Mouse (Mus musculus): Measurements from ENCODE around the gene Ppm1h. TPM values are rescaled to one million over a fixed set of nuclear protein-coding genes. Genes with fewer than 3 reads are reported as not detected.

The Ppm1h gene
- total and polyA plus RNA-seq, 3 experiments = 6.9 to 14.9 TPM; not detected in 1

DNA sequence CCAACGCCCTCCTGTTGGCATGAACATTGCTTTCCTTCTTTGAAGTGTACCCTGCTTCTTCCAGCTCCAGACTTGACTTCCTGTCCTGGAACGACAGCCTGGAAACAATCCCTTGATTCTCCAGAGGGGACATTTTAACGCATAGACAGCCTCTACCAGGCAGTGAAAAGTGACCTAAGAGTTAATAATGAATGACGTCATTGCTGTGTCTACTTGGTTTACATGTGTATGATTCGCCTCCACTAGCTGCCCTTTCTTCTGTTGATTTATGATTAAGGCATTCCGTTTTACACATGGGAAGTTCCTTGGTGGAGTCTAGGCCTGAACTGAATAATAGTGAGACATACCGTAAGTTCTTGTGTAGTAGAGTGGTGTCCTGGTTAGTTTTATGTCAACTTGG is 287.9 kb downstream of the Ppm1h start:
- H3K79me2 ChIP-seq (ENCODE audit: control insufficient read depth, insufficient read depth, low read length, poor library complexity) = no peaks in the 10 kb centered on the region
- no peaks in the 10 kb centered on the region for H3K9me3 ChIP-seq (replicated peaks; ENCODE audit: insufficient read depth, low read length)
- no peak for TF ChIP-seq MAFK (IDR thresholded peaks at IDR 0.05; ENCODE audit: borderline replicate concordance, low read depth, low read length)
- no peak for TF ChIP-seq E2F4 (IDR thresholded peaks at IDR 0.05; ENCODE audit: borderline replicate concordance, low read depth, low read length)
- TF ChIP-seq RCOR1 (IDR thresholded peaks at IDR 0.05; ENCODE audit: low read depth, low read length) = no peak
- no peak for TF ChIP-seq MEF2A (IDR thresholded peaks at IDR 0.05; ENCODE audit: extremely low read depth, insufficient replicate concordance, low read depth, low read length, poor library complexity, severe bottlenecking)
- TF ChIP-seq CHD2 (IDR thresholded peaks at IDR 0.05; ENCODE audit: low read length) = no peak
- no peak for TF ChIP-seq MAZ (IDR thresholded peaks at IDR 0.05; ENCODE audit: low read depth, low read length)
- TF ChIP-seq JUND (IDR thresholded peaks at IDR 0.05; ENCODE audit: low read depth, low read length) = no peak
- TF ChIP-seq GABPA (IDR thresholded peaks at IDR 0.05; ENCODE audit: low read depth, low read length) = no peak
- TF ChIP-seq TAL1 (IDR thresholded peaks at IDR 0.05; ENCODE audit: low read length) = no peak
- no peak for TF ChIP-seq MAX (IDR thresholded peaks at IDR 0.05; ENCODE audit: low read length)
- TF ChIP-seq ELF1 (IDR thresholded peaks at IDR 0.05; ENCODE audit: low read depth, low read length) = no peak
- TF ChIP-seq USF2 (IDR thresholded peaks at IDR 0.05; ENCODE audit: borderline replicate concordance in 1 of 2, insufficient read depth in 1 of 2, low read depth in 1 of 2, low read length in 2 of 2) = no peak
- no peak for TF ChIP-seq SMC3 (IDR thresholded peaks at IDR 0.05; ENCODE audit: low read depth, low read length)
- TF ChIP-seq POLR2A (IDR thresholded peaks at IDR 0.05; ENCODE audit: control insufficient read depth in 1 of 2, insufficient read depth in 1 of 2, low read depth in 1 of 2, low read length in 2 of 2, poor library complexity in 1 of 2) = no peak
- no peak for TF ChIP-seq RAD21 (IDR thresholded peaks at IDR 0.05; ENCODE audit: low read depth, low read length)
- H3K9ac ChIP-seq (ENCODE audit: control insufficient read depth, low read depth, low read length, poor library complexity, severe bottlenecking) = no peak overlapping the region
- DNase-seq (ENCODE audit: low read depth, low spot score) = no peak
- no peaks in the 10 kb centered on the region for H3K27me3 ChIP-seq (ENCODE audit: control insufficient read depth in 1 of 2, insufficient read depth in 2 of 2, low read length in 2 of 2)
- H3K27ac ChIP-seq (ENCODE audit: control insufficient read depth, low read depth, low read length) = no peak overlapping the region
- H3K4me3 ChIP-seq (ENCODE audit: control insufficient read depth in 1 of 2, insufficient read depth in 1 of 2, low read depth in 2 of 2, low read length in 2 of 2) = no peak overlapping the region
- H3K36me3 ChIP-seq (ENCODE audit: control insufficient read depth in 1 of 2, insufficient read depth in 2 of 2, low read length in 2 of 2) = no peaks in the 10 kb centered on the region
- H3K4me1 ChIP-seq (ENCODE audit: control insufficient read depth in 1 of 2, insufficient read depth in 2 of 2, low read length in 2 of 2) = no peaks in the 10 kb centered on the region

DNA sequence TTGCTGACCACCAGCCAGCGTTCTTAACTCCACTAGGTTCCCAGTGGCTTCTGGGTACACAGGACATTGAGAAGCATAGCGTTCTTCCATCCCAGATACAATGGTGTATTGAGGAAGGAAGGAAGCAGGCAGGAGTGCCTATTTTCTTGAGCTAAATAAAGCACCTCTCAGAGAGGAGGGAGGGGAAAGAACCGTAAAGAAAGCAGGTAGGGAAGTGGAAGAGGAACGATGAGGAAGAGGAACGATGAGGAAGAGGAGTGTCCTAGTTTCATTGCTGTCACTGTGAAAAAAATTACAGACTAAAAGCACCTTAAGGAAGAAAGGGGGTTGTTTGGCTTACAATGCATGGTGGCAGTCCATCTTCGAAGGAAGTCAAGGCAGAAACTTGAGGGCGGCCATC is 291.6 kb downstream of the Ppm1h start:
- Histone ChIP-seq H3K4me3 (ENCODE audit: control insufficient read depth in 1 of 2, insufficient read depth in 1 of 2, low read depth in 2 of 2, low read length in 2 of 2) (no peak overlapping the region), H3K9ac (ENCODE audit: control insufficient read depth, low read depth, low read length, poor library complexity, severe bottlenecking) (no peak overlapping the region), H3K79me2 (ENCODE audit: control insufficient read depth, insufficient read depth, low read length, poor library complexity) (no peaks in the 10 kb centered on the region), H3K27ac (ENCODE audit: control insufficient read depth, low read depth, low read length) (no peak overlapping the region), H3K4me1 (ENCODE audit: control insufficient read depth in 1 of 2, insufficient read depth in 2 of 2, low read length in 2 of 2) (no peaks in the 10 kb centered on the region), H3K27me3 (ENCODE audit: control insufficient read depth in 1 of 2, insufficient read depth in 2 of 2, low read length in 2 of 2) (no peaks in the 10 kb centered on the region), H3K36me3 (ENCODE audit: control insufficient read depth in 1 of 2, insufficient read depth in 2 of 2, low read length in 2 of 2) (no peaks in the 10 kb centered on the region), H3K9me3 (replicated peaks; ENCODE audit: insufficient read depth, low read length) (no peaks in the 10 kb centered on the region)
- no peak for DNase-seq (ENCODE audit: low read depth, low spot score)
- TF ChIP-seq POLR2A (IDR thresholded peaks at IDR 0.05; ENCODE audit: control insufficient read depth in 1 of 2, insufficient read depth in 1 of 2, low read depth in 1 of 2, low read length in 2 of 2, poor library complexity in 1 of 2) = no peak
- no peak for TF ChIP-seq EP300 (IDR thresholded peaks at IDR 0.05; ENCODE audit: low read depth in 1 of 2, low read length in 2 of 2)
- no peak for TF ChIP-seq TAL1 (IDR thresholded peaks at IDR 0.05; ENCODE audit: low read length)
- TF ChIP-seq CHD1 (IDR thresholded peaks at IDR 0.05; ENCODE audit: low read depth, low read length) = no peak
- TF ChIP-seq NRF1 (IDR thresholded peaks at IDR 0.05; ENCODE audit: insufficient read depth, low read depth, low read length, poor library complexity, severe bottlenecking) = no peak
- no peak for TF ChIP-seq POLR2AphosphoS5 (IDR thresholded peaks at IDR 0.05; ENCODE audit: borderline replicate concordance, low read depth, low read length)
- TF ChIP-seq MEF2A (IDR thresholded peaks at IDR 0.05; ENCODE audit: extremely low read depth, insufficient replicate concordance, low read depth, low read length, poor library complexity, severe bottlenecking) = no peak
